Mouse (Mus musculus): ENCODE measurements at regions not wholly inside any gene's neighbourhood (a gene's known extent, or its start where the extent isn't known, plus 50 kb on each side); places are given as distances from the start of the nearest gene placed in this dataset.

DNA sequence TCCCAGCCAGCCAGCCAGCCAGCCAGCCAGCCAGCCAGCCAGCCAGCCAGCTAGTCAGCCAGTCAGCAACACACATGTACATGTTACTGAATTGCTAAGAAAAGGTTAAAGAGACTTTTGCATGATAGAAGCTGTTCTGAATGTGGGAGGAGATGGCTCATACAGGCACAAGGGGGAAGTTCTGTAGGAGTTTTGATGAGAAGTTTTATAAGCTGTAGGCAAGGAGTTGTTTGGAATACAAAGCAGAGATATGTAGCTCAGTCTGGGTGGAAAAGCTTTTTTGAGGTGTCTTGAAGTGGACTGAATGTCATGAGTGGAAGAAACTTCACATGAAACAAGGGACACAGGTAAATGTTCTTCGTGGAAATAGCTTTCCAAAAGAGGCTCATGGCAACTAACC, 157.8 kb upstream of the Slc39a10 start:
- no peak for TF ChIP-seq CTCF (IDR thresholded peaks at IDR 0.05)
- Histone ChIP-seq H3K4me3 (no peak overlapping the region), H3K27ac (peak overlapping the region; percentile 67; the same call in 1 of the 2 replicates)
- intact Hi-C loops (cut with DNase I) = loop anchor here (2.0 to 5.0 kb wide), 2 partner anchors 52 to 84 kb away; no protein-coding TSS in a partner anchor
- no peak for DNase-seq (ENCODE audit: extremely low spot score in 1 of 2, low spot score in 2 of 2)

DNA sequence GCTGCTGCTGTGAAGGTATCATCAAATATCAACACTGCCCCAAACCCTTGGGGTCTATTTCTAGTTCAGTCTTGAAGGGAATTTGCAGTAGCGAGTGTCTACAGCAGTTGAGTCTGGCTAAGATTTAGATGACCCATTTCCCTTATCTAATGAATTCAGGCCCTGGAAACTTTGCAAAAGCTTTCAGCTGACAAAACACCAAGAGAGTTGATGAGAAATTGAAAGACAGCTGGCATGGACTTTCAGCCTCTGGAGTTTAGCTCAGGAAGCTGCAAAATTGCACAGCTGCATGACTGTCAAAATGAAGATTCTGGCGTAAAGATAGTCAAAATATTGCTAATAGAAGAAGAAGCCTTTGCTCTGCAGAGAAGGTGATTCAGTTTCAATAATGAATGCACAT, 144.9 kb upstream of the Slc39a10 start:
- intact Hi-C loops (cut with DNase I) = no loop called here
- no peak overlapping the region for H3K4me3 ChIP-seq
- no peak overlapping the region for H3K27ac ChIP-seq
- no peak for DNase-seq (ENCODE audit: extremely low spot score in 1 of 2, low spot score in 2 of 2)
- TF ChIP-seq CTCF (IDR thresholded peaks at IDR 0.05) = no peak

DNA sequence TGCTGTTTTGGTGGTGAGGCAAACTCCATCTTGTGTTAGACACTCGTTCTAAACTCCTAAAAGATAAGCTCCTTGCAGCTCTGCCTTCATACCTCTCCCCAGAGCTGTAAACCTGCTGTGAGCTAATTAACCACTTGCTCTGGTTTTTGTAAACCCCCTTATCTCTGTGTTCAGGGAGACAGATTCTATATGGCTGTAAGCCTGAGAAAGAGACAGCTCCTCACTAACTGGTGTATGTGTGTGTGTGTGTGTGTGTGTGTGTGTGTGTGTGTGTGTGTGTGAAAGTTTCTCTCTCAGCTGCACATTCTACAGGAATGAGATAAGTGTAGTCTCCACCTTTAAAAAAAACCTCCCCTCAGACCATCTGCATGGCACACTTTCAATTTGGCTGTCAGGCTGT, 126.7 kb upstream of the Slc39a10 start:
- no peak for TF ChIP-seq CTCF (IDR thresholded peaks at IDR 0.05)
- intact Hi-C loops (cut with DNase I) = no loop called here
- Histone ChIP-seq H3K4me3 (no peak overlapping the region), H3K27ac (no peak overlapping the region)
- DNase-seq (ENCODE audit: extremely low spot score in 1 of 2, low spot score in 2 of 2) = no peak

DNA sequence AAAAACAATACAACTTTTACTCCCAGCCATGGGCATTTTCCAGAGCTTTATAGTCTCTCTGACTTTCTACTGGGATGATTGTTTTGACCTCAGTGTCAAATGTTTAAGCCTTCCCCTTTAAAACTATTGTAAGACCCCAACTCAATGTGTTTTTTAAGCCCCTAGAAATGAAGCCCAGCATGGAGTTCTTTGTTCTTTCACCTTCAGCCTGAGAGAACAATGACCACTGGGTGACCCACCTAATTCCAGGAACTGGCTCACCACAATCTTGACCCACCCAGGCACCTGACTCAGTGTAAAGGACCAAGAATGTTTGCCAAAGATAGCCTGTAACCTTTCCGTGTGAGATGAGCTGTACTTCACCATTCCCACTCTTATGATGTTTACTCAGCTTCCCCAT, 121.9 kb upstream of the Slc39a10 start:
- no peak for DNase-seq (ENCODE audit: extremely low spot score in 1 of 2, low spot score in 2 of 2)
- no peak for TF ChIP-seq CTCF (IDR thresholded peaks at IDR 0.05)
- Histone ChIP-seq H3K4me3 (no peak overlapping the region), H3K27ac (no peak overlapping the region)
- intact Hi-C loops (cut with DNase I) = no loop called here

DNA sequence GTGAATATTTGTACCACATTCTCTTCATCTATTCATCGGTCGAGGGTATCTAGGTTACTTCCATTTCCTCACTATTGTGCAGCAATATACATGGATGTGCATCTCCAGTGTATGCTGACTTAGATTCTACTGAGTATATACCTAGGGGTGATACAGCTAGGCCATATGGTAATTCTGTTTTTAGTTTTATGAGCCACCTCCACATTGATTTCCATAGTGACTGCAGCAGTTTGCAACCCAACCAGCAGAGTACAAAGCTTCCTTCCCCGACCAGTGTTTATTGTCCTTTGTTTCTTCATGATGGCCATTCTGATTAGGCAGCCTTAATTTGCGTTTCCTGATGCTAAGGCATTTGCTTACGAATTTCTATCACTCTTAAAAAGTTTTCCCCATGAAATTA, 111.1 kb upstream of the Slc39a10 start:
- intact Hi-C loops (cut with DNase I) = no loop called here
- peak; percentile 17 for TF ChIP-seq CTCF (IDR thresholded peaks at IDR 0.05)
- DNase-seq (ENCODE audit: extremely low spot score in 1 of 2, low spot score in 2 of 2) = no peak
- Histone ChIP-seq H3K4me3 (no peak overlapping the region), H3K27ac (peak overlapping the region; percentile 76; the same call in 1 of the 2 replicates)

DNA sequence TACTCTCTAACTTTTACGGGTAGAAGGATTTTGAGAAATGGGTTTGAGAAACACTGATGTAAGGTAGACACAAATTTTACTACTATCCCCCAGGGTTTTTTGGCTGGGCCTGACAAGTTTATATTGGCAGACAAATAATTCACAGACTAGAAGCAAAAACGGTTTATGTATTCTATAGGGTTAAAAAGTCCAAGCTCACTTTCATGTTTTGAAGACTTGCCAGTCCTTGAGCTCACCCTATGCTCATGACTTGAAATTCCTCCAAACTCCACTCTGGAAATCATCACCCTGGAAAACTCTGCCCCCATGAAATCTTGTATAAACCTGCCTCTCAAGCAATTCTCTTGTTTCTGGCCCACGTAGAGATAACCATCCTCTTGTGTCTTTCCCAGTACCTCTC, 106.7 kb upstream of the Slc39a10 start:
- intact Hi-C loops (cut with DNase I) = no loop called here
- H3K27ac ChIP-seq = no peak overlapping the region
- H3K4me3 ChIP-seq = no peak overlapping the region
- TF ChIP-seq CTCF (IDR thresholded peaks at IDR 0.05) = no peak
- DNase-seq (ENCODE audit: extremely low spot score in 1 of 2, low spot score in 2 of 2) = no peak

DNA sequence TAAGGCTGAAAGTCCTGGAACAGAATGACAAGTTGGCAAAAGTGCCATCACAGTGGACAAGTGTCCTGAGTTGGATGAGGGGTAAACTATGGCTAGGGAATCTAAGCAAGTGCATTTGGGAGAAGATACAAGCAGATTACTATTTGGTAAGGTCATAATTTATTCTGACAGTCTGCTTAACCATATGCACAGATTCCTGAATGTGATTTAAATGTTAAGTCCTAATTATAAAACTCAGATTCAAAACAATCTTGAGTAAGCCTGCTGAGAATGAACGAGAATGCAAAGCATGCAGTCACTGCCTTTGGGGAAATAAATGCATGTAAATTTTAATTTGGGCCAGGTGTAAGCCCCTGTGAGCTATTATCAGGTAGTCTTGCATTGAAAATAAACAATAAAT, 93.3 kb upstream of the Slc39a10 start:
- Histone ChIP-seq H3K4me3 (no peak overlapping the region), H3K27ac (peak overlapping the region; percentile 7; the same call in 1 of the 2 replicates)
- TF ChIP-seq CTCF (IDR thresholded peaks at IDR 0.05) = no peak
- intact Hi-C loops (cut with DNase I) = no loop called here
- DNase-seq (ENCODE audit: extremely low spot score in 1 of 2, low spot score in 2 of 2) = no peak

DNA sequence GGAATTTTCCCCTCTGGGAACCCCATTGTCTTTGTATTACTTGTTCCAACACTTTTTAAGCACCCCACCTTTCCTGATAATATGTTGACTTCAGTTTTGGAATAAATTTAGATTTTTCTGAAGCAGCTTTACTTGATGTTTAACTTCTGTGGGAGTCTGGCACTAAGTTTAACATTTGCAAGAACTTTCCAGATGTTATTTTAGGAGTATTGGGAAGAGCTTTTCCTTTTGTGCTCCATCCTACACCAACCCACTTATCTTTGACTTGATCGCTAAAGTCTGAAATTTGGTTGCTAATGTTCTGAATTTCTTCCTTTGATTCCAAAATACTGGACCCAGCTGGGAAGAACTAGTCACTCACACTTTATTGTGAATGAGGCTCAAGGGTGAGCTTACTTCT, 90.4 kb upstream of the Slc39a10 start:
- Histone ChIP-seq H3K4me3 (no peak overlapping the region), H3K27ac (peak overlapping the region; percentile 63; the same call in 1 of the 2 replicates)
- no peak for DNase-seq (ENCODE audit: extremely low spot score in 1 of 2, low spot score in 2 of 2)
- TF ChIP-seq CTCF (IDR thresholded peaks at IDR 0.05) = no peak
- intact Hi-C loops (cut with DNase I) = loop anchor here (5.0 kb wide), 2 partner anchors 119 to 209 kb away; no protein-coding TSS in a partner anchor

DNA sequence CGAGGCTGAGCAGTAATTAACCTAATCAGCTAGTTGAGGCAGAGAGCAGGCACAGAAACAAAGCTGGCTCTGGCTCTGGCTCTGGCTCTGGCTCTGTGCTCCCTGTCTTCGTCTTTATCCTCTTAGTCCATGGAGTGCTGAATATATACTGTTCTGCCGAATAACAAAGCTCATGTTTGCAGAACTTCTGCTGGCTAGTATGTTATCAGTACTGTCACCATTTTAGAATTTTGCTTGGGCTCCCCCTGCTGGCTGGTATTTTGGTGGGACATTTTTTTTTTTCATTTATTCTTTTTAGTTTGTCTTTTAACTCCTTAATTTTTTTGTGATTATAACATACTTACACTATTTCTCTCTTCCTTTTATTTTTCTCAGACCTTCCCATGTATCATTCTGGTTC, 77.8 kb upstream of the Slc39a10 start:
- peak overlapping the region; percentile 57 for H3K27ac ChIP-seq
- intact Hi-C loops (cut with DNase I) = loop anchor here (1.0 kb wide), 1 partner anchor 121 kb away; no protein-coding TSS in a partner anchor
- peak; percentile 36 to 54 for DNase-seq (ENCODE audit: extremely low spot score in 1 of 2, low spot score in 2 of 2)
- TF ChIP-seq CTCF (IDR thresholded peaks at IDR 0.05) = peak; percentile 69
- no peak overlapping the region for H3K4me3 ChIP-seq

DNA sequence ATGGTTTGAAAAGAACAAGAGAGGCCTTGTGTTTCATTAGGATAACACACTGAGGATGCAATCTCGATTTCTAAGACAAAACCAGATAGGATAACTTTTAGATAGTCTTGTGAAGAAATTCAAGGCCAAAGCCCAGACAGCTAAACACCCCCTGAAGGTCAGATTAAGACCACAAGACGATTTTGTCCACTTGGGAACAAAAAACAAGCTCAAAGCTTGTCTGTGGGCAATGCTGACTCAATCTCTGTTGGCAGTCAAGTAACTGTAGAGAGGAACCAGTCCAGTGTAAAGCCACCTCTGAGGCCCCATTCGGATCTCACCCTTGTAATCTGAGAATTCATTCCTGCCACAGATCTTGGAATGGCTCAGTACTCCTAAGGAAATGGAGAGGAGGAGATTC, 75.7 kb upstream of the Slc39a10 start:
- H3K27ac ChIP-seq = peak overlapping the region; percentile 0; the same call in 1 of the 2 replicates
- DNase-seq (ENCODE audit: extremely low spot score in 1 of 2, low spot score in 2 of 2) = no peak
- intact Hi-C loops (cut with DNase I) = loop anchor here (5.0 to 10.0 kb wide), 3 partner anchors 134 to 516 kb away; no protein-coding TSS in a partner anchor
- TF ChIP-seq CTCF (IDR thresholded peaks at IDR 0.05) = no peak
- no peak overlapping the region for H3K4me3 ChIP-seq

DNA sequence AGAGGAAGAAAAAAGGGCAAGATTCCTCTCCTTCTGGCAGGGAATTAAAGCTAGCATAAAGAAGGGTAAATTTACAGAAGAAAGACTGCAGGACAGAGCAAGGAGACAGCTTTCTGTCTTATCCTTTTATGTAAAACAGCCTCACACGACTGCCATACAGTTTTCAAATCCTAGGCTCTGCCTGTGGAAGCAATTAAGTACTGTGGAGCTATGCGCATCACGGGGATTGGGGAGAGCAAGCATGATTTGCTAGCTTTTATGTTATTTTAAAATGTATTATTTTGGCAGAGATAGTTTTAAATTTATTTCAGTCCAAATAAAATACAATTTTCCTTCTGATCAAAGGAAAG, 74.2 kb upstream of the Slc39a10 start:
- no peak for DNase-seq (ENCODE audit: extremely low spot score in 1 of 2, low spot score in 2 of 2)
- H3K27ac ChIP-seq = peak overlapping the region; percentile 93
- no peak overlapping the region for H3K4me3 ChIP-seq
- intact Hi-C loops (cut with DNase I) = loop anchor here (2.0 to 10.0 kb wide), 5 partner anchors 84 to 518 kb away; no protein-coding TSS in a partner anchor
- TF ChIP-seq CTCF (IDR thresholded peaks at IDR 0.05) = no peak

DNA sequence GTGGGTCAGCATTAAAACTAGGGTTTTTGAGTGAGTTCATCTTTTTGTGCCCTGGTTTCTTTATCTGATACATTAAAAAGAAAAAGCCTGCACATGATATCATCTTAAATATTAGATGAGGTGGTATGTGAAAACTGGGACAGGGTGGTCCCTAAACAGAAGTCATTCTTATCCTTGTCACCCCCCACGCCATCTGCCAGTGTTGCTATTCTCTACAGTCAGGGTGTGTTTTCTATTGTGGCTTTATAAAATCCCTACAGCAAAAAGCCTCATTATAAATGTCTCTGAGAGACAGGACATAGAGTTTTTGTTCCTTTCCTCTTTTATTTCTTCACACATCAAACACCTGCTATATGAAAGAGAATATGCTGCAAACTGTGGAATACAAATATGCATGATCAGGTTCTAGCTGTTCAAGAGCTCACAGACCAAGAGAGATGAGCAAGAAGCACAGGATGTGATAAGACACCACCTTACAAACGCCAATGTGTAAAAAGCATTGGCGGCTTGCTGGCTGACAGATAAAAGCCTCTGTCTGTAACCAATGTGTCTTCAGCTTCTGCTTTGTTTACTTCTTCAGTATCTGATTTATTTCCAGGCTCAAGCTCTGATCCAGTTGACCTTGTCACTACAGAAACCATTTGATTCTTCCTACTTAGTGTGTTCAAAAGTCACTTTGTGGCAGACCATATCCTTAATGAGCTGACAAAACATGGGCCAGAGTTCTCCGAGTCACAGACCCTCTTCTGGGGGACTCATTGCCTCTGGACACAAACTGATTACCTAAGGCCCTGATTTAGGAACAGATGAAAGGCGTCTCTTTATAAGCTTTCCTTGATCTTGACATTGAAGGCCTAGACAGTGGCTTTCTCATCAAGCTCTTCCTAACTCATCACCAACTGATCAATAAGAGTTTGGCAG, 73.6 kb upstream of the Slc39a10 start:
- no peak for TF ChIP-seq CTCF (IDR thresholded peaks at IDR 0.05)
- Histone ChIP-seq H3K4me3 (no peak overlapping the region), H3K27ac (peak overlapping the region; percentile 93)
- intact Hi-C loops (cut with DNase I) = loop anchor here (2.0 to 10.0 kb wide), 5 partner anchors 85 to 519 kb away; no protein-coding TSS in a partner anchor
- DNase-seq (ENCODE audit: extremely low spot score in 1 of 2, low spot score in 2 of 2) = no peak
